Mouse (Mus musculus): ENCODE results near the gene Olfr1049. TPM values are rescaled to one million over a fixed set of nuclear protein-coding genes. Genes with fewer than 3 reads are reported as not detected.

Gene Olfr1049
- not detected in 2 replicates for total RNA-seq (2023)

GRCm38 (mm10) chr2:86258228-86258627 is at the start of gene Olfr1049:
Gene Olfr1049, minus strand, starts transcription at chr2:86258328.

DNA sequence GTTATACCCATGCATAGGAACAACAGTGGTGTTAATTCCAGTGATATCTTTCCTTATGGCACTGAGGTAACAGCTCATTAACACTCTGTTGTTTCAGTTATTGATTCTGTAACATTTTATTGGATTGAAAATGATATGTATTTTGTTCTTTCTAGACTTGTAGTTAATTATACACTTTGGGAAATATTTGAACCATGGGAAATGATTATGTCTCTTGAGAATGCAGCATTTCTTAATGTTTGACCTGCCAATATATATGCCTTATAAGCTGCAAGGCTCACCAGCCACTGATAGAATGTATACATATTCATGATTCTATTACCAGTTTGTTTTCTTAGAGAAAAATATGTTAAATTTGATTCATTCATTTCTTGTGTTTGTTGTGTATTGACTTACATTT is 34.0 kb upstream of the Olfr1049 start, which contains the start of gene Olfr1052:
Gene Olfr1052 (plus strand): TSS at position 301 of the 400 bp plus-strand sequence.

DNA sequence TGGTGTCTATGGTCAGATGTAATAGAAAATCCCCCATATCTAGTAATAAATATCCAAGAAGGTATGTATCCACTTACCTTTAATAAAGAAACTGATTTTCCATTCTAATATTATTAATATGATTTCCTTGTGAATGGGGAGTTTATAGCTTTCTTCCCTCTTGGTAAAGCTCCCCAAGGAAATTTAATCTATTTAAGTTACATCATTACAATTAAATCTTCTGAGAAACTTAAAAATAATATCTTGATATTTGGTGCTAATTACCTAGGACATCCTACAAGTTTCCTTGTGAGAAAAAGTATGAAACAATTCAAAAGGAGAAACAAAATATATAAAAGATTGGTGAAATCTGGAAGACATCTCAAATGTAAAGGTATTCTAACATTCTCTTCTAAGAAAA is 20.9 kb upstream of the Olfr1049 start, which contains the start of gene Olfr1051:
Gene Olfr1051 (minus strand): TSS at position 101 of the 400 bp plus-strand sequence.

DNA sequence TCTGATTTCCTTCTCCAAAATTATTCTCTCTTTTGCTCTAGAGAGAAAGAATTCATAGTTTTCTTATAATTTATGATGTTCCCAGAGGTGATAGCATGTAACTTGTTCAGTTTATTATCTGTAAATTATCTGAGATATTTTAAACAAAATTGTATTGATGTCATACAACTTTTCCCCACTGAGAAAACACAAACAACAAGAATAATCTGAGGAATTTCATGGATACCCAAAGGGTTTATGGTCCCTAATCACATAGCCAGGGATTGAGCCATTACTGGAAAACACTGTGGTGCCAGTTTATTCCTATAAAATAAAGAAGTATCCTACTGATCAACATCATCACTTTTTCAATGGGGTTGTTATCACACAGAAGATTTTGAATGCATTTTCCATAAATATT is 17.9 kb downstream of the Olfr1049 start, which contains the start of gene Olfr1048:
Gene Olfr1048 (minus strand): TSS at position 101 of the 400 bp plus-strand sequence.

GRCm38 (mm10) chr2:86231301-86231700 is 26.8 kb downstream of the Olfr1049 start, which contains the start of gene Olfr1047:
Gene Olfr1047, minus strand, starts transcription at chr2:86231401.

DNA sequence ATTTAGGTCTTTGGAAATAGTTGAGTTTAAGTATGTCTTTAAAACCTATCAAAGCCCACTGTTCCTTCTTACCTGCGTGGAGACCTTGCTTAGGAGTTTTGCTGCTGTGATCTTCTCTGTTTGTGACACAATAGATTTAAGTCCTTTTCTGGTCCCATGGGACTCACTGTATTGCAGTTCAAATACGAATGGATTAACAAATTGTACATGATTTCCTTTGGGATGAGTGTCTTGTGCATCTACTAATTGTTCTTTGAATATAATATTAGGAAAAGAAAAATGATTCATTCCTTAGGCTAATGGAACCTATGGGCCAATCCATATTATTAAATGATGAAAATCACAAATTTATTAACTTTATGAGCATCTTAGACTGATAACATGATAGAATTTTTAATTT is 38.9 kb downstream of the Olfr1049 start, which contains the start of gene Olfr1046:
Gene Olfr1046 (minus strand): TSS at position 101 of the 400 bp plus-strand sequence.

Other genes with a start within 250 kb of the Olfr1049 start
- gene Olfr1033, start 237.7 kb downstream of the Olfr1049 start, total RNA-seq (2023): not detected in 2 replicates
- not detected in 2 replicates for gene Olfr1034, start 212.5 kb downstream of the Olfr1049 start, total RNA-seq (2023)
- not detected in 2 replicates for gene Olfr1036, start 184.3 kb downstream of the Olfr1049 start, total RNA-seq (2023)
- gene Olfr1037, start 170.9 kb downstream of the Olfr1049 start, total RNA-seq (2023): not detected in 2 replicates
- not detected in 2 replicates for gene Olfr1039, start 122.4 kb downstream of the Olfr1049 start, total RNA-seq (2023)
- gene Olfr1040, start 111.6 kb downstream of the Olfr1049 start, total RNA-seq (2023): not detected in 2 replicates
- not detected in 2 replicates for gene Olfr1042, start 96.5 kb downstream of the Olfr1049 start, total RNA-seq (2023)
- not detected in 2 replicates for gene Olfr1043, start 90.8 kb downstream of the Olfr1049 start, total RNA-seq (2023)
- gene Olfr1044, start 80.5 kb downstream of the Olfr1049 start, total RNA-seq (2023): not detected in 2 replicates
- gene Olfr52, start 72.6 kb downstream of the Olfr1049 start, total RNA-seq (2023): not detected in 2 replicates
- not detected in 2 replicates for gene Olfr1045, start 55.3 kb downstream of the Olfr1049 start, total RNA-seq (2023)
- not detected in 2 replicates for gene Olfr1046, start 39.0 kb downstream of the Olfr1049 start, total RNA-seq (2023)
- gene Olfr1047, start 26.9 kb downstream of the Olfr1049 start, total RNA-seq (2023): not detected in 2 replicates
- not detected in 2 replicates for gene Olfr1048, start 18.0 kb downstream of the Olfr1049 start, total RNA-seq (2023)
- not detected in 2 replicates for gene Olfr1051, start 20.8 kb upstream of the Olfr1049 start, total RNA-seq (2023)
- not detected in 2 replicates for gene Olfr1052, start 34.1 kb upstream of the Olfr1049 start, total RNA-seq (2023)
- not detected in 2 replicates for gene Olfr1053, start 57.0 kb upstream of the Olfr1049 start, total RNA-seq (2023)
- gene Olfr1054, start 77.1 kb upstream of the Olfr1049 start, total RNA-seq (2023): not detected in 2 replicates
- not detected in 2 replicates for gene Olfr1055, start 92.0 kb upstream of the Olfr1049 start, total RNA-seq (2023)
- gene Olfr1056, start 104.1 kb upstream of the Olfr1049 start, total RNA-seq (2023): not detected in 2 replicates
- gene Olfr1057, start 120.1 kb upstream of the Olfr1049 start, total RNA-seq (2023): not detected in 2 replicates
- gene Olfr1058, start 130.2 kb upstream of the Olfr1049 start, total RNA-seq (2023): not detected in 2 replicates
- gene Olfr1061, start 155.7 kb upstream of the Olfr1049 start, total RNA-seq (2023): not detected in 2 replicates
- gene Olfr1062, start 168.4 kb upstream of the Olfr1049 start, total RNA-seq (2023): not detected in 2 replicates
- not detected in 2 replicates for gene Olfr1065, start 192.3 kb upstream of the Olfr1049 start, total RNA-seq (2023)
- not detected in 2 replicates for gene Olfr1066, start 197.9 kb upstream of the Olfr1049 start, total RNA-seq (2023)
- gene Olfr228, start 229.1 kb upstream of the Olfr1049 start, total RNA-seq (2023): not detected in 2 replicates